Mouse (Mus musculus) layer of hippocampus, adult 8-10 months (tissue): ENCODE results near the gene Luzp1. TPM values are rescaled to one million over a fixed set of nuclear protein-coding genes. Genes with fewer than 3 reads are reported as not detected.

Experiments used
- DNase-seq, 2 experiments: peaks; one replicate each; pipeline ENCODE4 v3.0.0; 2022; ENCODE audit warnings: low spot score in 2 of 2
- total RNA-seq, 4 experiments: library from RNA; stranded (reverse); gene quantifications; 2 replicates each; pipeline ENCODE4 v1.2.4; 2022

The Luzp1 gene
- total RNA-seq, 4 experiments from 2014 or later, result 72.1 to 118 (median 95.1) TPM

DNA sequence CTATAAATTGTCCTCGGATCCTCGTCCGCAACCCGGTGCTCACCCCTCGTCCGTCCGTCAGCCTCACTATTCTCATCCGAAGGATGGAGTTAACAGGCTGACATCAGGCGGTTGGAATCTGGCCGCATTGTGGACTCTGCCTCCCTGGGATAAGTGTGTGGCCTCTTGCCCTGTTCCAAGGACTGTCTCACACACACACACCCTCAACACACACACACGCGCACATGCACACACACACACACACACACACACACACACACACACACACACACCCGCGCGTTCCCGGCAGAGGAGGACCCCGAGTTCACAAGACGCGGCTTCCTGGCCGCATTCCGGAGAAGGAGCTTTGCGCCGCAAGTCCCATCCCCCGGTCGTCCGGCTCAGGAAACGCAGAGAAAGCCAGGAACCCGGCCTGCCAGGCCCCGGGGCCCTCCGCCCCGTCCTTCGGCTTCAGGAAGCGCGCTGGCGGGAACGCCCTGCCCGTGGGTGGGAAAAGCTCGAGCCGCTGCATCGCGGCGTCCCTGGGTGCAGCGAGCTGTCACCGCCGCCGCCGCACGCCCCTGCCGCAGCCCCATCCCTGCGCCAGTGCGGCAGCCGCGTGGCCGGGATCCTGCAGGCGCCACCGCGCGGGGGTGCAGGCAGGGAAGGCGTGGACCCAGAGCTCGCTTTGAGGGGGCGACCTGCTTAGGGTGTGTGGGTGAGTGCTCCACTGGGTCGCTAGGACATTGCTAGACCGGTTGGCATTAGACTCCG lies 7.3 kb upstream of the Luzp1 start, which contains the start of gene 6030445D17Rik:
TSS of gene 6030445D17Rik (plus strand) at position 165 of the 753 bp plus-strand sequence.
- peak in 1 of 2 experiments; percentile 51 for DNase-seq

DNA sequence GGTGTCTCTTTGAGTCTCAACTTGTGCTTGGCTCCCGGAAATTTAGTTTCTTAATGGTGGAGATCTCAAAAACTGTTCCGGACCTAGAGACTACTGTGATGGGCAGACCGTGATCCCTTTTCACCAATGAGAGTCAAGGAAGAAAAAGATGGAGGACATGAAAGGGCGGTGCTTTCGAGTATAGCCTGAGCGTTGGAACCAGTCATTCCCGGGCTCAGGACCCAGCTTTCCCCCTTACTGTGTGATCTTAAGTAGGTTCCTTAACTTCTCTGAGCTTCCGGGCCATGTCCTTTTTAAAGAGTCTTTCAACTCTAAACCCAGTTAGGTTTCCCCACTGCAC lies 6.8 kb upstream of the Luzp1 start:
- DNase-seq, result peak in 1 of 2 experiments; percentile 25

DNA sequence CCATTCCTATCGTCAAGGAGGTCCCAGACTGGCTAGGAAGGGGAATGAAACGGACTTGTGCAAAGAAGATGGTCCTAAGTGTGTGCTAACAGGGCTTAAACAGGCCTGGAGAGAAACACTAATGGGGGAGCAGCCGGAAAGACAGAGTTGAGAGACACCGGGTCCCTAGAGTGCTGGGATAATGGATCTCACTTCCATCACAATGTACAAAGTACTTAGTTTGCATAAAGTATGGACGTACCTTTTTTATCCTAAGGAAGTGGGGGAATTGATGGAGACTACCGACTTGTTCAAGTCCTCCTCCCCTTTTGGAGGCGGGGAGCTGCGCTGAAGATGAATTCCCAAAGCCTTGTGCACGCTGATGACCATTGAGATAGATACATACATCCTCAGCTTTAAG lies 6.1 kb upstream of the Luzp1 start:
- no peak for DNase-seq

GRCm38 (mm10) chr4:136466226-136466625 lies 3.3 kb upstream of the Luzp1 start:
- DNase-seq, result no peak

DNA sequence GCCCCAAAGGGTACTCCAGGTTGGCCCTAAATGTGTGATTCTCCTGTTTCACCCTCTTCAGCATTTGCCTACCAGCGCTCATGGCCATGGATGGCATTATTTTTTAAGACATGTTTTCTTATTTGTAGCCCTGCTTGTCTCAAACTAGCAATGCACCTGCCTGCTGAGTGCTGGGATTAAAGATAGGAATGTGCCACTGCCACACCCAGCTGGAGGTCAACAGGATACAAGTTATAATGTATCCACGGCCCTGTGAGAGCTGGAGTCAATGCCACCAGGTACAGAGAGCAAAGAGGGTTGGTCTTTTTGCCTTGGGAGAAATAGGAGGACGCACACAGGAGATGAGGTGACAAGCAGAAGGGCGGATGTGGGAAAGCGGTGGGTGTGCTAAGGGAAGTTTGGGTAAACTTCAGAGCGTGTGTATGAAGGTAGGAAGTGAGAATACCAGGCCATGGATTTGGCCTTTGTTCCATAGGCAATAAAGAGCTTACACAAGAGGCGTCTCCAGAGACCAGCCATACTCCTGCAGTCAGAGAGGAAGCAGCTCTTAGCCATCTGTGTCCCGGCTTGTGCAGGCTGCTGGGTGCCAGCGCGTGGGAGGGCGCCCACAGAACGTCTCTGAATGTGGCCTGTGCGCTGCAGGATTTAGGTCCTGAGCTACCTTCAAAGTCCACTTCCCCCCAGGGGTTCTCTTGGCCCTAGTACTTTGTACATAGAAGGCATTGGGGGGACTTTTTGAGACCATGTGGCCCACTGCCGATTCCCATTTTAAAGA lies 821 bp upstream of the Luzp1 start:
- DNase-seq, result peak; percentile 82 to 87

DNA sequence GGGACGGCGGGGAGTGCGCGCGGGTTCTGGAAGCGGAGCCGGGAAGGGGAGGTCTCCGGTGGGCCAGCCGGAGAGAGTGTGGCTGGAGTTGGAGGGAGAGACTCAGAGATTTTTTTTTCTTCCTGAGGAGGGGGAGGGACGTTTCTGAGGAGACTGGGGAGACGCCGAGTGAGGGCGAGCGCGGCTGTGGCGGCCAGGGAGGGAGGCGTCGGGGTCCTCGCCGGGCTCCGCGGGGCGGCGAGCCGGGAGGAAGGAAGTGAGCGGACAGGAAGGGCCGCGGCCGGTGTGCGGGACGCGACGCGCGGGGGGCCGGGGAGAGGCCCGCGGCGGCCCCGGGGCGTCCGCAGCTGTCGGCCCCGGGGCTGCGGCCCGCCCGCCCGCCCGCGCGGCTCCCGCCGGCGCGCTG lies 383 bp downstream of the Luzp1 start:
- DNase-seq, result no peak

GRCm38 (mm10) chr4:136470347-136471071 lies 948 bp downstream of the Luzp1 start:
- peak in 1 of 2 experiments; percentile 32 for DNase-seq

DNA sequence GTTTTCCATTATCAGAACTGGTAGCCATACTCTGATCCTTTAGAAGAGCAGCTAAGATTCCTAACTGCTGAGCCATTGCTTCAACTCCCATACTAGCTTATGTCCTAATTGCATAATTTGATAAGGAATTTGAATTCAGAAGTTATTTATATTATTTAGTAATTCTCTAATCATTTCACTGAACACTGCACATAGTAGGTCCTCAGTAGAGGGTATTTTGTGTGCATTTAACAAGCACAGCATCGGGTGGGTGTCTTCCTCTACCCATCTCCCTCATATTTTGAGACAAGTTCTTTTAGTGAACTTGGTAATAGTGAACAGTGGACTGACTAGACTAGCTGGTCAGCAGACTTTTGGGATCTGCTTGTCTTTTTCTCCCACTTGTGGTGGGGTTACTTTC lies 7.1 kb downstream of the Luzp1 start:
- DNase-seq, result no peak

DNA sequence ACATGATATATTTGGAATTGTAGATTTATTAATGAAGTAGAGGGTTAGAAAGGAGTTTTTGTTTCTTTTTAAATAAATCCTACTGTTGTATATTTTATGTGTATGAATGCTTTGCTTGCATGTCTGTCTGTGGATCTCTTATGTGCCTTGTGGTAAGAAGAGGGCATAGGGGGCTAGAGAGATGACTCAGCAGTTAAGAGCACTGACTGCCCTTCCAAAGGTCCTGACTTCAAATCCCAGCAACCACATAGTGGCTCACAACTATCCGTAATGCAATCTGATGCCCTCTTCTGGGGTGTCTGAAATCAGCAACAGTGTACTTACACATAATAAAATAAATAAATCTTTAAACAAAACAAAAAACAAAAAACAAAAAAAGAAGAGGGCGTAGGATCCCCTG lies 17.0 kb downstream of the Luzp1 start:
- DNase-seq, result no peak

GRCm38 (mm10) chr4:136495993-136496392 lies 26.4 kb downstream of the Luzp1 start:
- no peak for DNase-seq

DNA sequence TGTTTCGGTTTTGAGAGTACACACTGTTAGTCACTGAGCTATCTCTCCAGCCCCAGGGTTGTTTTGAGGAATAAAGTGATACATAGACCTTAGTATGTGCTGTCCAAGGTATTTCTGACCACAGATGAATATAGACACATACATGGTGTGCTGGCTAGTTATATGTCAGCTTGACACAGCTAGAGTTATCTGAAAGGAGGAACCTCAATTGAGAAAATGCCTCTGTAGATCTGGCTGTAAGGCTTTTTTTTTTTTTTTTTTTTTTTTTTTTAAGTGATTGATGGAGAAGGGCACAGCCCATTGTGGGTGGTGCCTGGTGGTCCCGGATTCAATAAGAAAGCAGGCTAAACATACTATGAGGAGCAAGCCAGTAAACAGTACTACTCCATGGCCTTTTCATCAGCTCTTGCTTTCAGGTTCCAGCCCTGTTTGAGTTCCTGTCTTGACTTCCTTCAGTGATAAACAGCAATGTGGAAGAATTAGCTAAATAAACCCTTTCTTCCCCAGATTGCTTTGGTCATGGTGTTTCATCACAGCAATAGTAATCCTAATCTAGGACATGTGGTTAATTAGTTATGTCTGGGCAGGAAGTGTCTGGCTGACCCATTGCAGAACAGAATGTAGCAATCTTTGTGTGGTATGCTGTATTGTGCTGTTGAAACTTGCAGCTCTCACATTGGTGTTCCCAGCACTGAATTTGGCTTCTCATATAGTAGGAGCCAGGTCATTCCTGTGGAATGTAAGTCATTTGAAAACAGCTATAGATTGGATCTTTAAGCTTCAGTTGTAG lies 36.1 kb downstream of the Luzp1 start:
- no peak for DNase-seq

DNA sequence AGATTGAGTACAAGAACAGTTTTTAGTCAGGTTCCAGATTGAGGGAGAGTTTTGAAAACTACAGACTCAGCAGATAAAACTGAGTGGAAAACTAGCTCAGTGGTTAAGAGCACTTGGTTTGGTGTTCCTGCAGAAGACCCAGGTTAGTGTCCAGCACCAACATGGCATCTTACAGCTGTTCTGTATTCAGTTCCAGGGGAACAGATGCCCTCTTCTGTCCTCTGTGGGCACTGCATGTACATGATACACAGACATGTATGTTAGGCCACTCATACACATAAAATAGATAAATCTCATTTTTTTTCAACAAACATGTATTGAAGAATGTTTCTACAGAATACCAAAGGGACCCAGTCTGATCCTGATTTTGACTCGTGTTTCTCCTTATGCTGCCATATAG lies 40.3 kb downstream of the Luzp1 start:
- no peak for DNase-seq

GRCm38 (mm10) chr4:136511708-136512107 lies 42.1 kb downstream of the Luzp1 start:
- no peak for DNase-seq

DNA sequence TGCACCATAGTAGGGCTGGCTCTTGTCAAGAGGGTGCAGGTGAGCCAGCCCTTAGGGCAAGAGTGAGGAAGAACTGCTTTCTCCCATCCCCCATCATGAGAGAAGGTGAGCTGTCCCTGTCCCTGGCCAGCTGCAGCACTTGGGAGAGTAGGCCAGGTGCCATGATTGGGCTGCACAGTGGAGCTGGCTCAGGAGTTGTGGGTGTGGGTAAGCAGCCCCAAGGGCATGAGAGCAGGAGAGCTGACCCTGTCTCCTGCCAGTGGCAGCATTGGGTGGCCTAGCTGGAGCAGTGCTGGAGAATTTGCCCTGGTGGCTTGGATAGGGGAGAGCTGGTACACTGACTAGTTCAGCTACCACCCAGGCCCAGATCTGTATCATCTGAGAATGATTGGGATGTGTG lies 43.3 kb downstream of the Luzp1 start:
- no peak for DNase-seq

- DNase-seq, result no peak
Measured at GRCm38 (mm10) chr4:136518141-136518540, 48.6 kb downstream of the Luzp1 start.

DNA sequence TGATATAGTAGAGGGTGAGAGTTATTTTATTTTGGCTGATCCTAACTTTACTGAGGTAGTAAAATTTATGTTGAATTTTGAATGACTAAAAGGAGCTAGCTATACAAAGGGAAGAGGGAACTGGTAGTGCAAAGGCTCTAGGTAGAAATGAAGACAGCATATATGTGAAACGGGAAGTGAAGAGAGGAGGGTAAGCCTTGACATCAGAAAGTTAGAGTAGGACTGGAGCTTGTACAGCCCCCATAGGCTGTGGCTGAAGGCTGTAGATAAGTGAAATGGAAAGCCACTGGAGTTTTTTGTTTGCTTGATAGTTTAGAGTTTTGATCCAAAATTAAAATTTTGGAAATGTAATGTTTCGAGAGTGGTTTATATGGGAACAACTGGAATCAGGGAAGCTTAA lies 49.0 kb downstream of the Luzp1 start:
- no peak for DNase-seq

GRCm38 (mm10) chr4:136519866-136520265 lies 50.3 kb downstream of the Luzp1 start:
- DNase-seq, result no peak

DNA sequence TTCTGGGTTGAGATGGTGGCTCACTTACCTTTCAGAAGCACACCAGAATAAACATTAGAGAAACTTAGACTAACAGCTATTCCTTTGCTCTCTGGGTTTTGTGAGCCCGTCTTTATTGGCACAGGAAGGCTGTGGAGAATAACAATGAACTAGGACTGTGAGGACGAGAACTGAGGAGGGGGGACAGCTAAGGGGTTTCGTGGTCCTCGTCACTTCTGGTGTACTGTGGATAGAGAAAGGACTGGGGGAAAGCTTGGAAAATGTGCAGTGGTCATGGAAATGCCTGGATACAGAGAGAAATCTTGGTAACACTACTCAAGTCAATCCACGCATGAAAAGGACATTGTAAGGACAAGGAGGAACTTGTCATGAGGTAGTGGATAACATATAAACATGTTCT lies 52.3 kb downstream of the Luzp1 start:
- no peak for DNase-seq

- DNase-seq, result no peak
Measured at GRCm38 (mm10) chr4:136524309-136524708, 54.7 kb downstream of the Luzp1 start.

GRCm38 (mm10) chr4:136526412-136526811 lies 56.9 kb downstream of the Luzp1 start:
- DNase-seq, result peak in 1 of 2 experiments; percentile 64

GRCm38 (mm10) chr4:136545151-136545550 lies 75.6 kb downstream of the Luzp1 start:
- DNase-seq, result no peak
